Mouse (Mus musculus) heart, postnatal 4 days (tissue): ENCODE data around the gene Pum1. TPM values are rescaled to one million over a fixed set of nuclear protein-coding genes. Genes with fewer than 3 reads are reported as not detected.
"Not testable (repeated sequence)": the region's sequence is repeated elsewhere in the genome, so short reads cannot be mapped to it uniquely, and the experiment has no call there.

ENCODE experiments used
- DNase-seq: peaks from one replicate; pipeline ENCODE4 v3.0.0; 2021
- total RNA-seq, 2 experiments: library from RNA; stranded (reverse); gene quantifications; 2 replicates each; pipeline ENCODE4 v1.2.3; 2021

Pum1 gene
- total RNA-seq, 2 experiments from 2014 or later, result 64.1 to 67.2 TPM

- no peak for DNase-seq
These were observed 5.9 kb downstream of the Pum1 start for GRCm38 (mm10) chr4:130668991-130669390.

DNA sequence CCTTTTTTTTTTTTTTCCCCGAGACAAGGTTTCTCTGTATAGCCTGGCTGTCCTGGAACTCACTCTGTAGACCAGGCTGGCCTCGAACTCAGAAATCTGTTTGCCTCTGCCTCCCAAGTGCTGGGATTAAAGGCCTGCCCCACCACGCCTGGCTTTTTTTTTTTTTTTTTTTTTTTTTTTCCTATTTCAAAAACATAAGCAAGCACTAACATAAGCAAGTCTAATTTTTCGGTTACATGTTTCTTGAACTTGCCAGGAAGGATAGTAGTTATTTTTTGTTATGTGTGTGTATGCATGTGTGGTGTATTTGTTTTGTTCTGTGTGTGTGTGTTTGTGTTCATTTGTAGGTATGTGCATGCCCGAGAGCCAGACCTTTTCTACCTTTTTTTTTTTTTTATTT lies 6.9 kb downstream of the Pum1 start:
- not testable (repeated sequence) for DNase-seq

GRCm38 (mm10) chr4:130671079-130671845 lies 8.1 kb downstream of the Pum1 start:
- no peak for DNase-seq

GRCm38 (mm10) chr4:130672161-130672560 lies 9.0 kb downstream of the Pum1 start:
- DNase-seq, result no peak

GRCm38 (mm10) chr4:130676746-130677145 lies 13.6 kb downstream of the Pum1 start:
- no peak for DNase-seq

DNA sequence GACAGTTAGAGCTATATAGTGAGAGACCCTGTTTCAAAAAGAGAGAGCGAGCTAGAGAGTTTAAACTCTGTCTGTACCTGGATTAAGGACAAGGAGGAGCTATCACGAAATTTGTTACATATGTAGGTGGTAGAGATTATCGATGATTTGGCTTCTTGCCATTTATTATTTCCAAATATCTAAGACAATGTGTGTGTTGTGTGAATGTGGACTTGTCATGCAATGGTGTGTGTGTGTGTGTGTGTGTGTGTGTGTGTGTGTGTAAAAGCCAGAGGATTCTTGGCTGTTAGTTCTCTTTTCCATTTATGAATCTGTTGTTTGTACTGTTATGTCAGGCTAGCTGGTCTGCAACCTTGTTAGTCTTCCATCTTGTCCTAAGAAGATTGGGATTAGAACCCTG lies 15.0 kb downstream of the Pum1 start:
- no peak for DNase-seq

GRCm38 (mm10) chr4:130680676-130681075 lies 17.6 kb downstream of the Pum1 start:
- DNase-seq, result no peak

- not testable (repeated sequence) for DNase-seq
These were observed 19.9 kb downstream of the Pum1 start for GRCm38 (mm10) chr4:130683051-130683450.

GRCm38 (mm10) chr4:130693936-130694335 lies 30.8 kb downstream of the Pum1 start:
- no peak for DNase-seq

GRCm38 (mm10) chr4:130694982-130695381 lies 31.9 kb downstream of the Pum1 start:
- DNase-seq, result no peak

GRCm38 (mm10) chr4:130701061-130701460 lies 37.9 kb downstream of the Pum1 start:
- DNase-seq, result no peak

GRCm38 (mm10) chr4:130702835-130703535 lies 39.9 kb downstream of the Pum1 start:
- no peak for DNase-seq

DNA sequence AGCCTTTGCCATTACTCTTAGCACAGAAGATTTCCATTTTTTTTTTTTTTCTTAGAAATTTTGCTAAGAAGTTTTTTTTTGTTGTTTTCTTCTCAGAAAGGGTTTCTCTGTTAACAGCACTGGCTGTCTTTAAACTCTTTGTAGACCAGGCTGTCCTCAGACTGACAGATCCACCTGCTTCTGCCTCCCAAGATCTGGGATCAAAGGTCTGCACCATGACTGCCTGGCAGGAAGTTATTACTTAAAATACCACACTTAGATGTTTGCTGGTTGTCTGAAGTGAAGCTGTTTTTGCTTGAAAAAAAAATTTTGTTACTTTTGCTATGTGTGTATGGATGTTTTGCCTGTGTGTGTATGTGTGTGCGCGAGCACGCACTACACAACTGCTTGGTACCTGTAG lies 40.5 kb downstream of the Pum1 start:
- DNase-seq, result no peak

DNA sequence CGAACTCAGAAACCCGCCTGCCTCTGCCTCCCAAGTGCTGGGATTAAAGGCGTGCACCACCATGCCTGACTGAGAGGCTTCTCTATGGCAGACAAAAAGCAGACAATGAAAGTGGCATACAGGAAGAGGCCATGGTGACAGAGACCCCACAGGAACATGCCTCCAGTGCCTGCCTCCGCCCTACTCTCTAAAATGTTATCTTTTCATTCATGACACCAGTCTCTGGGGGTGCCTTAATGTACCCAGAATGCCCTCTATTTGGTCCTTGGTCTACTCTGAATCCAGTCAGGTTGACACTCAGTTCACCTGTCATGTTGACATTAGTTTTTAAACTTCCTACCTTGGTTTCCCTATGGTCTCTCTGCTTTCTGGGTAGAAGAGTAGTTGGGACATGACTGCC lies 41.5 kb downstream of the Pum1 start:
- DNase-seq, result no peak

DNA sequence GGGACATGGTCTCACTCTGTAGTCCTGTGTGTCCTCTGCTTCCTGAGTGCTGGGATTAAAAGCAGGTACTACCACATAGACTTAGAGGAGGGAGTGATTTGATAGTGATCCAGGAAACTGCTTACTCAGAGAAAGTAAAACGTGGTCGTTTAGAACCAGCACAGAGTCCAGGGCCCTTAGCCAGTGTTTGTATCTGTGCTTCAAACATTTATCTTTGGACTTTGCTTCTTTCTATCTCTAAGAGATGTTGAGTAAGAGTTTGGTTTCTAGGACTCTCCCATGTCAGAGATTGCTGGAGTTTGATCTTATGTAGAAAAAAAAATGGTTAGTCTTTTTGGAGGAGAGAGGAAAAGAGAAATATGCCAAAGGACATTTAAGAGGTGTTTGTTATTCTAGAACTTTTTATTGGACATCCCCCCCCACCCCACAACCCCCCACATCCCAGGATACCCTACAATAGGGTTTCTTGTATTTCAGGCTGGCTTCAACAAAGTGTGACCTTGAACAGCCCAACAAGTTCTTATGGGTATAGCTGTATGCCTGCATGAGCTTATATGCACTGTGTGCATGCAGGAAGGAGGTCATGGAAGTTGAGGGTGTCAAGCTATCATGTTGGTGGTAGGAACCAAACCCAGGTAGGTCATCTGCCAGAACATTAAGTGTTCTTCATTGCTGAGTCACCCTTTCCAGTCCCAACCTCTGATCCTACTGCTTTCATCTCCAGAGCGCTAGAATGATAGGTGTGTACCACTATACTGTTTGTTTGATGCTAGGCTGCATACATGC lies 43.3 kb downstream of the Pum1 start:
- DNase-seq, result no peak

DNA sequence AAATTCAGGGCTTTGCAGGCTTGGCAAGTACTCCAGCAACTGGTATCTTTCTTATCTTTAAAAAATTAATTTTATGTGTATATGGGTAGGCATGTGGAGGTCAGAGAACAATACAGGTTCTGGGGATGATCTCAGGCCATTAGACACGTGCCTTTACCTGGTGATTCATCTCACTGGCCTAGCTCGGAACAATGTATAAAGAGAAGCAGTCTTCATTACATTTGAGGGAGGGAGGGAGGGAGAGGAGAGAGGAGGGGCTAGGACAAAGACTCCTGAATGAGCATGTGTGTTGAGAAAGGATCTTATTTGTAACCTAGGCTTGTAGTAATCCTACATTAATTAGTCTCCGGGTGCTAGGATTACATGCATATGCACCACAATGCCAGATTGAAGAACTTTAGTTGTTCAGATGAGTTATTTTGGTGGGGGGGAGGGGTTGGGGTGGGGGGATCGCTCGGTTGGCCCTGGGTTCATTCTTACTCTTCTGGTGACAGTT lies 48.3 kb downstream of the Pum1 start:
- DNase-seq, result no peak

GRCm38 (mm10) chr4:130712341-130712740 lies 49.2 kb downstream of the Pum1 start:
- no peak for DNase-seq

DNA sequence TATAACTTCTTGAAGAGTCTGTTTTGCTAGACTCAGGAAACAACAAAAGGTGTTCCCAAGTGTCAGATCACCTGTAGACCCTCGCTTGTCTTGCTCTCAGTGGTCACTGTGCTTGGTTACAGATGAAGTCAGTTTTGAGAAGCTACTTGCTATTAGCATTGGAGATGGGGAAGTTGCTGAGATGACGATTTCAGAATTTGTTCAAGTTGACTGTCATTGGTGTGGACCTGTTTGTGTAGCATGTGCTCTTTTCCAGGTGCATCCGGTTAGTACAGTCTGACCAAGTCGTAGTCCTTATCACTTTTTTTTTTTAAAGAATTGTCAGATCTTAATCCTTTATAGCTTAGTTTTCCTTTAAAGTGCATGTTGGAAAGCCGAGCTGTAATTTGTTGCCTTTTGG lies 50.3 kb downstream of the Pum1 start:
- no peak for DNase-seq

GRCm38 (mm10) chr4:130715126-130715525 lies 52.0 kb downstream of the Pum1 start:
- no peak for DNase-seq

DNA sequence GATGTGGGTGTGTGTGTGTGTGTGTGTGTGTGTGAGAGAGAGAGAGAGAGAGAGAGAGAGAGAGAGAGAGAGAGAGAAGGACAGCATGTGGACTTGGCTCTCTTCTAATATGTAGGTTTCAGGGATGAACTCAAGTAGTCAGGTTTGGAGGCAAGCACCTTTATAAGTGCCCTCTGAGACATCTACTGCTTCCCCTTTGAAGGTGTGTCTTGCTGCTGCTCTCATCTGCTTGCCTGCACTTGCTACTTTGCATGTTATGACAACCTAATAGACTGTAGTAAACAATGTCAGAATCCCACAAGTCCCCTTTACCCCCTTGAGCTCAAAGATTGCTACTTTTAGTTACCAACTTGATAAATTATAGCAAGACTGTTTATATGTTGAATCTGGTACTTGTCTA lies 52.5 kb downstream of the Pum1 start:
- no peak for DNase-seq

- DNase-seq, result no peak
These were observed 56.2 kb downstream of the Pum1 start for GRCm38 (mm10) chr4:130719348-130719747.

DNA sequence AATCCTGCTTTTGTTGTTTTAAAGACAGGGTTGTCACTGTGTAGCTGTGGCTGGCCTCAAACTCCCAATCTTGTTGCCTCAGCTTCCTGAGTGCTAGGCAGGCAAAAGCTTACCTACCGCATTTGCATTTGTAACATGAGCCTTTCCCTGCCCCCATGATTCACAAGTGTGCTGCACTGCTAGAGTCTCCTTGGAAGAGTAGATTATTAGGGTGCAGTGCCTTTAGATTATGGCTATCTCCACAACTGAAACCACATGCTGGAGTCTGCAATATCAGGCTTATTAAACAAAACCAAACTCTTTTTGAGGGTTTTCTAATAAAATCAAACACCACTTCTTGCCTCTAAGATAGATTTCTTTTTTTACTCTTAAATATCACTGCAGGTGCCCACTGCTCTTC lies 59.5 kb downstream of the Pum1 start:
- DNase-seq, result no peak

DNA sequence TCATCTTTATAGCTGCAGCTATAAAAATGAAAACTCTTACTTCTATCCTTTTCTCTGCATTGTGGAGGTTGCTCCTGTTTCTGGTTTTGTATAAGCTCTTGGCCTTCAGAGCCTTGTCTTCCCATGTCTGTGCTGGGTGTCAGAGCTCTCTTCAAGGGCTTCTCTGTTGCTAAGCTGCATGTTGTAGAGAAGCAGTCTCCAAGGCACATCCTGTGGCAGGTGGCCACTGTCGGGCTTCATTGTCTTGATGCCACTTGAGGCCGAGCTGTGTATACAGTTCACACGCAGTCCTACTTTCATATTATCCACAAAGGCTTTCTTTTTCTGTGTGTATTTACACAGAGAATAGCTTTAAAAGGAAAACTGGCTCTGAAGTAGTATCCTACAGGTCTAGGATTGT lies 63.0 kb downstream of the Pum1 start:
- no peak for DNase-seq
